ENCODE assay signal across 32 mouse cellular contexts in the genomic region with DNA sequence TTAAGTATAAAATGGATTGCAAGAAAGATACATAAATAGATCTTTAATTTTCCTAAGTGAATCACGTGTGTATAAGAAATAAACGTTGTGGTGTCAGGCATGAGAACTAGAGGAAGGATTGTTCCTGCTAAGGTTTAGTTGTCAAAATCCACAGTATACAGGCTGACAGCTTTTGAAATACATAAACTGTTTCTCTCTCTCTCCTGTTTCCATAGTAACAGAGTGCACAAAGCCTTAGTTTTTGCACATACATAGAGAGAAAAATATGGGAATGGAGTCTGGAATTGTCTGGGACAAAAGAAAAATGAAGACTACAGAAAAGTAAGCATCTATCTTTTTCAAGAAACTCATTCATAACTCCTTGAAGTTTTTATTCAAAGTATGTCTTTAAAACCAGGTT.
A peak's percentile ranks its signal among the peaks of the same experiment; 100 is the strongest.
DNase-seq lines count a peak whose midpoint lies in the region; ATAC-seq lines count a peak whose summit lies in the region.
"Had no signal": no experiment of that assay in that cellular context is flagged by ENCODE, and none has a peak within 500 bp of the region (broad histone marks: within the 10 kb centered on the region; RNA-seq: fewer than 3 reads in every experiment).

No protein-coding gene starts in this region.

- no peak overlapping the region for H3K4me2 ChIP-seq in forebrain, embryonic 14.5 days (ENCODE audit: low read length)
- no peak overlapping the region for H3K4me2 ChIP-seq in forebrain, embryonic 12.5 days
- H3K4me2 ChIP-seq in hindbrain, embryonic 16.5 days (ENCODE audit: low read length) = no peak overlapping the region
- H3K4me2 ChIP-seq in hindbrain, embryonic 12.5 days (replicated peaks) = no peak overlapping the region
- H3K4me2 ChIP-seq in forebrain, embryonic 16.5 days (ENCODE audit: low read length) = no peak overlapping the region
- H3K4me2 ChIP-seq in midbrain, embryonic 16.5 days (ENCODE audit: low read length) = no peak overlapping the region
- H3K4me2 ChIP-seq: embryonic facial prominence, embryonic 15.5 days; heart, embryonic 12.5 days; intestine, embryonic 15.5 days; limb, embryonic 15.5 days; liver, embryonic 13.5 days; neural tube, embryonic 15.5 days had no signal

- no peaks in the 10 kb centered on the region for H3K36me3 ChIP-seq in forebrain, embryonic 14.5 days (ENCODE audit: control insufficient read depth, insufficient read depth, low read length)
- no peaks in the 10 kb centered on the region for H3K36me3 ChIP-seq in forebrain, embryonic 12.5 days (replicated peaks)
- H3K36me3 ChIP-seq in hindbrain, embryonic 16.5 days (ENCODE audit: control insufficient read depth, insufficient read depth, low read length) = no peaks in the 10 kb centered on the region
- no peaks in the 10 kb centered on the region for H3K36me3 ChIP-seq in hindbrain, embryonic 12.5 days
- H3K36me3 ChIP-seq in forebrain, embryonic 16.5 days (ENCODE audit: control insufficient read depth, insufficient read depth) = no peaks in the 10 kb centered on the region
- no peaks in the 10 kb centered on the region for H3K36me3 ChIP-seq in midbrain, embryonic 16.5 days (ENCODE audit: control insufficient read depth, insufficient read depth, low read length)
- H3K36me3 ChIP-seq: embryonic facial prominence, embryonic 10.5 days; embryonic facial prominence, embryonic 15.5 days; G1E; heart, embryonic 12.5 days; intestine, embryonic 15.5 days; limb, embryonic 10.5 days; limb, embryonic 15.5 days; liver, embryonic 13.5 days; neural tube, embryonic 15.5 days had no signal

- H3K27me3 ChIP-seq in forebrain, embryonic 14.5 days (replicated peaks; ENCODE audit: control insufficient read depth, insufficient read depth, low read length) = no peaks in the 10 kb centered on the region
- H3K27me3 ChIP-seq in forebrain, embryonic 12.5 days = no peaks in the 10 kb centered on the region
- H3K27me3 ChIP-seq in hindbrain, embryonic 16.5 days (replicated peaks; ENCODE audit: control insufficient read depth, insufficient read depth, low read length) = no peaks in the 10 kb centered on the region
- no peaks in the 10 kb centered on the region for H3K27me3 ChIP-seq in hindbrain, embryonic 12.5 days
- no peaks in the 10 kb centered on the region for H3K27me3 ChIP-seq in forebrain, embryonic 16.5 days (replicated peaks; ENCODE audit: control insufficient read depth, insufficient read depth, low read length)
- no peaks in the 10 kb centered on the region for H3K27me3 ChIP-seq in midbrain, embryonic 16.5 days (ENCODE audit: control insufficient read depth, insufficient read depth, low read depth, low read length)
- H3K27me3 ChIP-seq: embryonic facial prominence, embryonic 15.5 days; heart, embryonic 12.5 days; intestine, embryonic 15.5 days; limb, embryonic 15.5 days; liver, embryonic 13.5 days; megakaryocyte, embryonic 14.5 days; neural tube, embryonic 15.5 days had no signal

- ATAC-seq in forebrain, embryonic 14.5 days = no peak
- ATAC-seq in forebrain, embryonic 12.5 days (ENCODE audit: low FRiP score) = no peak
- peak; percentile 79; the same call in 1 of the 2 replicates for ATAC-seq in hindbrain, embryonic 16.5 days
- no peak for ATAC-seq in hindbrain, embryonic 12.5 days (ENCODE audit: low FRiP score)
- ATAC-seq in forebrain, embryonic 16.5 days = peak; percentile 79
- peak; percentile 90 for ATAC-seq in midbrain, embryonic 16.5 days
- ATAC-seq in monocyte, adult 5-6 weeks (replicated peaks; ENCODE audit: insufficient number of reproducible peaks, low FRiP score, low TSS enrichment, poor library complexity, severe bottlenecking) = no peak
- ATAC-seq: intestine, embryonic 15.5 days; lung, postnatal 0 days had no signal

- no peaks in the 10 kb centered on the region for H3K9me3 ChIP-seq in forebrain, embryonic 14.5 days (replicated peaks; ENCODE audit: control insufficient read depth, low read length)
- H3K9me3 ChIP-seq in forebrain, embryonic 12.5 days = no peaks in the 10 kb centered on the region
- H3K9me3 ChIP-seq in hindbrain, embryonic 16.5 days (ENCODE audit: control insufficient read depth, low read length) = no peaks in the 10 kb centered on the region
- H3K9me3 ChIP-seq in hindbrain, embryonic 12.5 days (replicated peaks) = no peaks in the 10 kb centered on the region
- H3K9me3 ChIP-seq in forebrain, embryonic 16.5 days (ENCODE audit: control insufficient read depth, low read length) = no peaks in the 10 kb centered on the region
- H3K9me3 ChIP-seq in midbrain, embryonic 16.5 days (replicated peaks; ENCODE audit: control insufficient read depth, low read length, poor library complexity, severe bottlenecking) = no peaks in the 10 kb centered on the region
- H3K9me3 ChIP-seq: embryonic facial prominence, embryonic 10.5 days; embryonic facial prominence, embryonic 15.5 days; G1E; heart, embryonic 12.5 days; intestine, embryonic 15.5 days; limb, embryonic 10.5 days; limb, embryonic 15.5 days; liver, embryonic 13.5 days; megakaryocyte, embryonic 14.5 days; neural tube, embryonic 15.5 days had no signal

- H3K4me1 ChIP-seq in forebrain, embryonic 14.5 days (ENCODE audit: control insufficient read depth, insufficient read depth, low read length) = no peaks in the 10 kb centered on the region
- H3K4me1 ChIP-seq in forebrain, embryonic 12.5 days = no peaks in the 10 kb centered on the region
- H3K4me1 ChIP-seq in hindbrain, embryonic 16.5 days (ENCODE audit: control insufficient read depth, insufficient read depth, low read depth, low read length) = no peaks in the 10 kb centered on the region
- H3K4me1 ChIP-seq in hindbrain, embryonic 12.5 days = no peaks in the 10 kb centered on the region
- H3K4me1 ChIP-seq in forebrain, embryonic 16.5 days (replicated peaks; ENCODE audit: control insufficient read depth, insufficient read depth, low read length) = no peaks in the 10 kb centered on the region
- no peaks in the 10 kb centered on the region for H3K4me1 ChIP-seq in midbrain, embryonic 16.5 days (ENCODE audit: control insufficient read depth, insufficient read depth, low read length)
- H3K4me1 ChIP-seq: embryonic facial prominence, embryonic 10.5 days; embryonic facial prominence, embryonic 15.5 days; heart, embryonic 12.5 days; intestine, embryonic 15.5 days; limb, embryonic 10.5 days; limb, embryonic 15.5 days; liver, embryonic 13.5 days; megakaryocyte, embryonic 14.5 days; neural tube, embryonic 15.5 days had no signal

- peak; percentile 63 for DNase-seq in forebrain, embryonic 14.5 days (ENCODE audit: low spot score)
- DNase-seq in thymus, adult 18-20 months = no peak
- DNase-seq: adrenal gland, postnatal 10 days; cerebellum, adult 2 months; cerebellum, postnatal 14 days; heart, adult 2 months; heart, postnatal 4 days; kidney, adult 8-10 months; kidney, postnatal 4 days; liver, embryonic 13.5 days; lung, adult 18-20 months; lung, postnatal 4 days; right cerebral cortex, postnatal 25 days; thymus, adult 2 months; thymus, postnatal 36 days had no signal

- WGBS in forebrain, embryonic 14.5 days = 66% methylated on average over 2 of the region's 2 CpGs
- 57% methylated on average over 2 of the region's 2 CpGs for WGBS in forebrain, embryonic 12.5 days
- WGBS in hindbrain, embryonic 16.5 days = 42% methylated on average over 2 of the region's 2 CpGs
- WGBS in hindbrain, embryonic 12.5 days = 61% methylated on average over 2 of the region's 2 CpGs
- WGBS in forebrain, embryonic 16.5 days = 62% methylated on average over 2 of the region's 2 CpGs
- 21% methylated on average over 2 of the region's 2 CpGs for WGBS in midbrain, embryonic 16.5 days

- H3K27ac ChIP-seq in forebrain, embryonic 14.5 days (ENCODE audit: low read depth, low read length) = no peak overlapping the region
- no peak overlapping the region for H3K27ac ChIP-seq in forebrain, embryonic 12.5 days
- H3K27ac ChIP-seq in hindbrain, embryonic 16.5 days (ENCODE audit: low read depth, low read length) = no peak overlapping the region
- no peak overlapping the region for H3K27ac ChIP-seq in hindbrain, embryonic 12.5 days
- no peak overlapping the region for H3K27ac ChIP-seq in forebrain, embryonic 16.5 days (ENCODE audit: low read length)
- peak overlapping the region; percentile 57; the same call in 1 of the 2 replicates for H3K27ac ChIP-seq in midbrain, embryonic 16.5 days (ENCODE audit: low read length)
- H3K27ac ChIP-seq: embryonic facial prominence, embryonic 10.5 days; embryonic facial prominence, embryonic 15.5 days; heart, adult 2 months; intestine, embryonic 15.5 days; kidney, postnatal 0 days; limb, embryonic 10.5 days; limb, embryonic 15.5 days; liver, embryonic 13.5 days; neural tube, embryonic 15.5 days had no signal

- no peak overlapping the region for H3K9ac ChIP-seq in forebrain, embryonic 14.5 days (ENCODE audit: low read length)
- H3K9ac ChIP-seq in forebrain, embryonic 12.5 days = no peak overlapping the region
- H3K9ac ChIP-seq in hindbrain, embryonic 16.5 days (ENCODE audit: low read depth, low read length) = no peak overlapping the region
- no peak overlapping the region for H3K9ac ChIP-seq in hindbrain, embryonic 12.5 days
- H3K9ac ChIP-seq in forebrain, embryonic 16.5 days (replicated peaks; ENCODE audit: low read depth, low read length) = no peak overlapping the region
- no peak overlapping the region for H3K9ac ChIP-seq in midbrain, embryonic 16.5 days (ENCODE audit: low read depth, low read length)
- H3K9ac ChIP-seq: embryonic facial prominence, embryonic 15.5 days; heart, embryonic 12.5 days; intestine, embryonic 15.5 days; limb, embryonic 15.5 days; liver, embryonic 13.5 days; neural tube, embryonic 15.5 days had no signal

- no peak overlapping the region for H3K4me3 ChIP-seq in forebrain, embryonic 14.5 days (ENCODE audit: low read depth, low read length)
- H3K4me3 ChIP-seq in forebrain, embryonic 12.5 days (replicated peaks) = no peak overlapping the region
- no peak overlapping the region for H3K4me3 ChIP-seq in hindbrain, embryonic 16.5 days (ENCODE audit: low read length)
- H3K4me3 ChIP-seq in hindbrain, embryonic 12.5 days = no peak overlapping the region
- H3K4me3 ChIP-seq in forebrain, embryonic 16.5 days (replicated peaks; ENCODE audit: low read length) = no peak overlapping the region
- H3K4me3 ChIP-seq in midbrain, embryonic 16.5 days (ENCODE audit: low read depth, low read length) = no peak overlapping the region
- H3K4me3 ChIP-seq: embryonic facial prominence, embryonic 10.5 days; embryonic facial prominence, embryonic 15.5 days; heart, adult 2 months; heart, embryonic 12.5 days; intestine, embryonic 15.5 days; limb, embryonic 10.5 days; limb, embryonic 15.5 days; liver, embryonic 13.5 days; megakaryocyte, embryonic 14.5 days; neural tube, embryonic 15.5 days had no signal

Comparison
In these comparisons a context has a peak if more than half of its experiments do, and no peak if none do; other contexts are left out.
1. ATAC-seq: peak in hindbrain, embryonic 16.5 days (single experiment), forebrain, embryonic 16.5 days (single experiment) and midbrain, embryonic 16.5 days (single experiment); none in forebrain, embryonic 14.5 days (single experiment), forebrain, embryonic 12.5 days (single experiment), hindbrain, embryonic 12.5 days (single experiment) and monocyte, adult 5-6 weeks (single experiment).